Mouse (Mus musculus) liver, embryonic 14.5 days (tissue): ENCODE measurements around the gene Olfr301. TPM values are rescaled to one million over a fixed set of nuclear protein-coding genes. Genes with fewer than 3 reads are reported as not detected.

Experiments
- ATAC-seq: fragments of 200-750 bp; cut with Nextera tagmentation; 2 replicates; pipeline ENCODE4 v1.8.0; 2017; ENCODE audit warnings: moderate number of reproducible peaks, mild to moderate bottlenecking, moderate library complexity; ENCODE audit not compliant: insufficient read depth
- DNase-seq, 3 experiments: peaks; one replicate each; pipeline ENCODE4 v3.0.0-alpha.2; 2012 to 2013; ENCODE audit warnings: low read depth in 3 of 3, low spot score in 3 of 3
- H3K27ac ChIP-seq: fragments of 300-500 bp; sonication (generic); 2 replicates; pipeline ENCODE4 v1.5.1; 2014; ENCODE audit warnings: moderate library complexity, mild to moderate bottlenecking, control low read depth, inconsistent platforms
- H3K27me3 ChIP-seq: fragments of 300-500 bp; sonication (generic); 2 replicates; pipeline ENCODE4 v1.6.1; 2014; ENCODE audit warnings: mild to moderate bottlenecking, low read length, moderate library complexity; ENCODE audit not compliant: control insufficient read depth, insufficient read depth
- H3K36me3 ChIP-seq: fragments of 300-500 bp; sonication (generic); replicated peaks from 2 replicates; pipeline ENCODE4 v1.6.1; 2014; ENCODE audit warnings: low read depth; ENCODE audit not compliant: control insufficient read depth, insufficient read depth
- H3K4me1 ChIP-seq, 2 experiments: fragments of 200-500 bp in 1 of 2; fragments of 300-500 bp in 1 of 2; sonication (generic) in 1 of 2; replicated peaks; 2 replicates each; pipeline ENCODE4 v1.6.1; 2012 to 2014; ENCODE audit warnings: antibody characterized with exemption in 1 of 2, inconsistent platforms in 1 of 2, low read length in 1 of 2; ENCODE audit not compliant: control insufficient read depth in 2 of 2, insufficient read depth in 2 of 2
- H3K4me2 ChIP-seq: fragments of 300-500 bp; sonication (generic); 2 replicates; pipeline ENCODE4 v1.6.1; 2014; ENCODE audit warnings: low read depth, mild to moderate bottlenecking, control low read depth, moderate library complexity
- H3K4me3 ChIP-seq, 2 experiments: fragments of 200-500 bp in 1 of 2; fragments of 300-500 bp in 1 of 2; sonication (generic) in 1 of 2; 2 replicates each; pipeline ENCODE4 v1.5.1; 2012 to 2014; ENCODE audit warnings: low read depth in 2 of 2, low read length in 2 of 2, mild to moderate bottlenecking in 2 of 2, control low read depth in 1 of 2, inconsistent platforms in 1 of 2, moderate library complexity in 1 of 2; ENCODE audit not compliant: insufficient read depth in 1 of 2
- H3K9ac ChIP-seq: fragments of 300-500 bp; sonication (generic); replicated peaks from 2 replicates; pipeline ENCODE4 v1.6.1; 2014; ENCODE audit warnings: mild to moderate bottlenecking, control low read depth, moderate library complexity
- H3K9me3 ChIP-seq: fragments of 300-500 bp; sonication (generic); 2 replicates; pipeline ENCODE4 v1.6.1; 2016; ENCODE audit warnings: low read length, mixed read lengths; ENCODE audit not compliant: control insufficient read depth
- CTCF ChIP-seq: IDR thresholded peaks from 2 replicates; pipeline ENCODE4 v1.5.1; 2016; ENCODE audit warnings: antibody characterized with exemption, low read depth, control low read depth
- EP300 ChIP-seq: IDR thresholded peaks from 2 replicates; pipeline ENCODE4 v1.6.1; 2016; ENCODE audit warnings: antibody characterized with exemption, low read depth
- WGBS: fragments of 180-500 bp; shearing (Covaris S2); extraction: QIAGEN DNeasy Blood & Tissue Kit; methylation state at CpG from one replicate; pipeline ENCODE4 v1.1.7; 2014; ENCODE audit not compliant: insufficient replicate concordance; 5-methylcytosine and 5-hydroxymethylcytosine counted together
- polyA plus RNA-seq, 2 experiments: library from polyadenylated mRNA; depleted of rRNA in 1 of 2; stranded (reverse) in 1 of 2; unstranded in 1 of 2; fragments of >200 nt; fragmentation: Nextera tagmentation in 1 of 2; extraction: Ambion mirVana in 1 of 2; gene quantifications; 2 replicates each; pipeline versions ENCODE4 v1.2.1 to v1.2.3; 2012 to 2014

Gene Olfr301
- polyA plus RNA-seq, 2 experiments, result not detected

DNA sequence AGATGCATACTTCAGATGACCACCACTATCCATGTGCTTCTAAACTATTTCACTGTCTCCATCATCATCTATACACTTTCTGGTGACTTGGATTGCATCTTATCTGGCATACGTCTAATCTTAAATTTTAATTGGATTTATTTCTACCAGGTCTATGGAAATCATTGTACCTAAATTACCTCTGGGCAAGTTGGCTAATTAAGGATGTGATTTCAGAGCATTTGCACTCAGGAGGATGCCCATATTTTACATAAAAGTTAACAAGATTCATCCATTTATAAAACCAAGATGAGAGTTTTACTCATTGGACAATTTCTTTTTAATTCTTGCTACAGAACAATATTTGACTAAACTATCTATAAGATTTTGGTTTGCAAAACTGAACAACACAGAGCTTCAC, 56.0 kb downstream of the Olfr301 start, which contains the start of gene Olfr299:
Gene Olfr299, plus strand, starts transcription at position 301 of the 400 bp plus-strand sequence.
- Histone ChIP-seq H3K4me3 (no peak within 1 kb of the TSS), H3K36me3 (no peaks in the 10 kb centered on the region), H3K4me1 (no peaks in the 10 kb centered on the region), H3K9ac (no peak within 1 kb of the TSS), H3K9me3 (no peaks in the 10 kb centered on the region), H3K27ac (no peak within 1 kb of the TSS), H3K27me3 (no peaks in the 10 kb centered on the region), H3K4me2 (no peak within 1 kb of the TSS)
- 64% methylated on average over 1 of the region's 1 CpGs for WGBS
- DNase-seq (no peak), ATAC-seq (no peak)
- no peak for TF ChIP-seq EP300
- TF ChIP-seq CTCF, result no peak

Other genes with a start within 250 kb of the Olfr301 start
- not detected in 2 replicates for gene Vmn2r75, start 232.1 kb upstream of the Olfr301 start, polyA plus RNA-seq (2012; rRNA removed)
- gene Vmn2r75, start 232.1 kb upstream of the Olfr301 start, polyA plus RNA-seq (2014; fragmentation: Nextera tagmentation; extraction: Ambion mirVana), result not detected in 2 replicates
- gene Vmn2r76, start 157.5 kb upstream of the Olfr301 start, polyA plus RNA-seq (2012; rRNA removed), result not detected in 2 replicates
- gene Vmn2r76, start 157.5 kb upstream of the Olfr301 start, polyA plus RNA-seq (2014; fragmentation: Nextera tagmentation; extraction: Ambion mirVana), result not detected in 2 replicates
- not detected in 2 replicates for gene Olfr310, start 126.7 kb upstream of the Olfr301 start, polyA plus RNA-seq (2012; rRNA removed)
- not detected in 2 replicates for gene Olfr310, start 126.7 kb upstream of the Olfr301 start, polyA plus RNA-seq (2014; fragmentation: Nextera tagmentation; extraction: Ambion mirVana)
- gene Olfr309, start 90.1 kb upstream of the Olfr301 start, polyA plus RNA-seq (2012; rRNA removed), result not detected in 2 replicates
- gene Olfr309, start 90.1 kb upstream of the Olfr301 start, polyA plus RNA-seq (2014; fragmentation: Nextera tagmentation; extraction: Ambion mirVana), result not detected in 2 replicates
- gene Olfr308, start 78.2 kb upstream of the Olfr301 start, polyA plus RNA-seq (2012; rRNA removed), result not detected in 2 replicates
- gene Olfr308, start 78.2 kb upstream of the Olfr301 start, polyA plus RNA-seq (2014; fragmentation: Nextera tagmentation; extraction: Ambion mirVana), result not detected in 2 replicates
- gene Olfr307, start 66.3 kb upstream of the Olfr301 start, polyA plus RNA-seq (2012; rRNA removed), result not detected in 2 replicates
- gene Olfr307, start 66.3 kb upstream of the Olfr301 start, polyA plus RNA-seq (2014; fragmentation: Nextera tagmentation; extraction: Ambion mirVana), result not detected in 2 replicates
- gene Olfr305, start 36.9 kb upstream of the Olfr301 start, polyA plus RNA-seq (2012; rRNA removed), result not detected in 2 replicates
- not detected in 2 replicates for gene Olfr305, start 36.9 kb upstream of the Olfr301 start, polyA plus RNA-seq (2014; fragmentation: Nextera tagmentation; extraction: Ambion mirVana)
- gene Olfr304, start 17.2 kb upstream of the Olfr301 start, polyA plus RNA-seq (2012; rRNA removed), result not detected in 2 replicates
- not detected in 2 replicates for gene Olfr304, start 17.2 kb upstream of the Olfr301 start, polyA plus RNA-seq (2014; fragmentation: Nextera tagmentation; extraction: Ambion mirVana)
- not detected in 2 replicates for gene Olfr303, start 6.1 kb upstream of the Olfr301 start, polyA plus RNA-seq (2012; rRNA removed)
- not detected in 2 replicates for gene Olfr303, start 6.1 kb upstream of the Olfr301 start, polyA plus RNA-seq (2014; fragmentation: Nextera tagmentation; extraction: Ambion mirVana)
- gene Olfr299, start 56.1 kb downstream of the Olfr301 start, polyA plus RNA-seq (2012; rRNA removed), result not detected in 2 replicates
- gene Olfr299, start 56.1 kb downstream of the Olfr301 start, polyA plus RNA-seq (2014; fragmentation: Nextera tagmentation; extraction: Ambion mirVana), result not detected in 2 replicates
- not detected in 2 replicates for gene Olfr298, start 88.6 kb downstream of the Olfr301 start, polyA plus RNA-seq (2012; rRNA removed)
- not detected in 2 replicates for gene Olfr298, start 88.6 kb downstream of the Olfr301 start, polyA plus RNA-seq (2014; fragmentation: Nextera tagmentation; extraction: Ambion mirVana)
- not detected in 2 replicates for gene Olfr297, start 116.1 kb downstream of the Olfr301 start, polyA plus RNA-seq (2012; rRNA removed)
- not detected in 2 replicates for gene Olfr297, start 116.1 kb downstream of the Olfr301 start, polyA plus RNA-seq (2014; fragmentation: Nextera tagmentation; extraction: Ambion mirVana)
- gene Olfr295, start 180.0 kb downstream of the Olfr301 start, polyA plus RNA-seq (2012; rRNA removed), result not detected in 2 replicates
- not detected in 2 replicates for gene Olfr295, start 180.0 kb downstream of the Olfr301 start, polyA plus RNA-seq (2014; fragmentation: Nextera tagmentation; extraction: Ambion mirVana)
- gene Olfr294, start 212.8 kb downstream of the Olfr301 start, polyA plus RNA-seq (2012; rRNA removed), result not detected in 2 replicates
- not detected in 2 replicates for gene Olfr294, start 212.8 kb downstream of the Olfr301 start, polyA plus RNA-seq (2014; fragmentation: Nextera tagmentation; extraction: Ambion mirVana)
- gene Olfr293, start 245.2 kb downstream of the Olfr301 start, polyA plus RNA-seq (2012; rRNA removed), result not detected in 2 replicates
- gene Olfr293, start 245.2 kb downstream of the Olfr301 start, polyA plus RNA-seq (2014; fragmentation: Nextera tagmentation; extraction: Ambion mirVana), result not detected in 2 replicates